Mouse (Mus musculus) bone marrow, adult 2 months (tissue): ENCODE measurements at regions not wholly inside any gene's neighbourhood (a gene's known extent, or its start where the extent isn't known, plus 50 kb on each side); places are given as distances from the start of the nearest gene placed in this dataset.

ENCODE experiments used
- H3K27ac ChIP-seq: fragments of 200-500 bp; 2 replicates; pipeline ENCODE4 v1.5.1; 2012; ENCODE audit warnings: low read depth, mild to moderate bottlenecking, control low read depth, inconsistent platforms, low read length; ENCODE audit not compliant: control insufficient read depth, poor library complexity, insufficient read depth
- H3K4me1 ChIP-seq: fragments of 200-500 bp; 2 replicates; pipeline ENCODE4 v1.6.1; 2011; ENCODE audit warnings: low read length; ENCODE audit not compliant: control insufficient read depth, insufficient read depth
- H3K4me3 ChIP-seq: fragments of 200-500 bp; replicated peaks from 2 replicates; pipeline ENCODE3; 2011; ENCODE audit warnings: mild to moderate bottlenecking, low read depth, low read length, control low read depth; ENCODE audit not compliant: control insufficient read depth
- CTCF ChIP-seq: fragments of 200-500 bp; IDR thresholded peaks from 2 replicates; pipeline ENCODE4 v1.5.1; 2011; ENCODE audit warnings: low read length, control low read depth; ENCODE audit not compliant: control insufficient read depth, insufficient read depth
- POLR2A ChIP-seq: fragments of 200-500 bp; IDR thresholded peaks from 2 replicates; pipeline ENCODE4 v1.6.1; 2011; ENCODE audit warnings: low read depth, mild to moderate bottlenecking, control low read depth, low read length, borderline replicate concordance; ENCODE audit not compliant: control insufficient read depth
- WGBS: fragments of 180-500 bp; shearing (Covaris S2); methylation state at CpG from one replicate; pipeline ENCODE4 v1.1.7; 2018; 5-methylcytosine and 5-hydroxymethylcytosine counted together

DNA sequence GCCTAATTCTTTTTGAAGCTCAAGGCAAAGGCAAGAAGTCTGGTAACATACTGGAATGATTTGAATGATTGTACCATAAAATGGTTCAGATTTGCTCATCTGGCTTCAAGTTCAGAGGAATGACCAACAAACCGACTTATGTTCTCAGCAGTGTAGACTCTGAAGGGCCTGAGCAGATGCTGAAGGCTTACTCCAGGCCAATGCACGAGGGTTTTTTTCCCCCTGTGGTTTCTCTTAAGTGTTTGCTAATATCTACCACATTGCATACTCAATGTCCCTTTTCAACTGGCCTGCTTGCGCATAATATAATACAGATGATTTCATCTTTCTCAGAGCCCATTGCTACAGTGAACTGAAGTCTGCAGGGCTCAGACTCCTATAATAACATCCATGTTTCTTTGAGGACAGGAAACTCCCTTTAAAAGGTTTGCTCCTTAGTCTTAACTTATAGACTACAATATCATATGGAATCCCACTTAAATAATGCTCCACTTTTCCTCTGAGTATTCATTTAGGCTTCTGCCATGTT, 1182.5 kb downstream of the Slc22a22 start:
- Histone ChIP-seq H3K4me3 (no peak overlapping the region), H3K4me1 (no peaks in the 10 kb centered on the region), H3K27ac (no peak overlapping the region)
- TF ChIP-seq CTCF (no peak), POLR2A (no peak)
- WGBS, result 73% methylated on average over 3 of the region's 3 CpGs

DNA sequence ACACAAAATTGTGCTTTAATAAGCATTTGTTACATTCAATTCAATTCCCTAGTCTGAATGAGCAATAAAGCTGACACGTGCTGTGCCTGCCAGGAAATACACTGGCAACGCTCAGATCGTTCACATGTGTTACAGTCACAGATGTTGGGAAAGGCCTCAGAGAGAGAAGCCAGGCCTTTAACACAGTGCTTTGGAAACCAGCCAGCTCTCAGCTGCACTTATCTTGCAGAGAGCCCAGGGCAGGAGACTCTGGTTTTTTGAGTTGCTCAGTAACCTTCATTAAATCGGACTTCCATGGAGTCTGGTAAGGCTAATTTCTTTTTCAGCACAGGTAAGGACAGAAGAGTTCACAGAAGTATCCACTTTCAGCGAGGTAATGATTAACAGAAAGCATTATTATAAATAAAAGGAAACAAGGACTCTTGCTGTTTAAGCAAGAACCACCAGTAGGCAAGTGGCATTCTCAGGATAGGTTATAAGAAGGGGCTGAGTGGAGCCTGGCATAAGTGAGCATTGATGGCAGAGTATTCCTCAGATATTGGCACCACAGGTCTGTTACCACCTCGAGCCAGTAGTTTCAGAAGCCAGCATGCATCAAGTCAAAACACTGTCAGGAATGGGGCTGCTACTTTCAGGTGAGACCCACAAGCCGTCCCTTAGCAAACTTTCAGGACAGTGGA, 1198.7 kb downstream of the Slc22a22 start:
- WGBS, result 53% methylated on average over 7 of the region's 7 CpGs
- Histone ChIP-seq H3K27ac (no peak overlapping the region), H3K4me1 (no peaks in the 10 kb centered on the region), H3K4me3 (no peak overlapping the region)
- TF ChIP-seq CTCF (no peak), POLR2A (no peak)

DNA sequence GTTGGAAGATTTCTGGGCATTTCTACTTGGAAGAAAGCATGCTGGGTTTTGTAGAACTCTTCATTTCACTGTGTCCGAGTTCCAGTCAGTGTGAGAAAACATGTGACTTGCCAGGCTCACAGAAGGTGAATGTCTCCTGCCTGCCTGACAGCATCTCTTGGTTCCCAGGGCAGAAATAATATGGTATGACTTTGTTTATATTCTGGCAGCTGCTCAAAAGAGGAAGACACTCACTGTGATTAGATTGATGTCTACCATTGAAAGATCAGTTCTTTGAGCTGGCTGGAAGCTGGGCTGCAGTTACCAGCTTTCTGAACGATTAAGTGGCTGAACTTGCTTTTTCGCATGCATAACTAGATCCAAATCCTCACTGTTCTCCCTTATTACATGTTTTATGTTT, 1199.4 kb downstream of the Slc22a22 start:
- WGBS, result 76% methylated on average over 3 of the region's 3 CpGs
- H3K4me1 ChIP-seq, result no peaks in the 10 kb centered on the region
- TF ChIP-seq POLR2A (no peak), CTCF (no peak)
- H3K4me3 ChIP-seq, result no peak overlapping the region
- no peak overlapping the region for H3K27ac ChIP-seq

DNA sequence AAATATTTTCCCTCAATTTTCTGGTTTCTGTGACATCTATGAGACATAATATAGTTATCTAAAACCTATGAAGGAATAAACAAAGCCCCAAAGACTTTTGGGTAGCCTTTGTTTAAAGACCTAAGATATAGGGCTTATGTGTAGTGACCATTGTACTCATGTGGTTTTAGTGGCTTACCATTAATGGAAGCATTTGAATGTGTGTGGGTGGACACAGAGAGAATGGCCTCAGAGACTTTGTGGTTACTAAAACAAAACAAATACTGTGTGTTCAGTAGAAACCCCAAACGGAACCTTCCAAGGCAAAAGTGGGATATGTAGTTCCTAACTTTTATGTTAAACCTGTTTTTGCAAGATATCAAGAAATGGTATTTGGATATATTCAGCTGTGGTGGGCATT, 1228.7 kb downstream of the Slc22a22 start:
- 60% methylated on average over 1 of the region's 1 CpGs for WGBS
- no peak for TF ChIP-seq POLR2A
- no peak for TF ChIP-seq CTCF
- Histone ChIP-seq H3K4me1 (no peaks in the 10 kb centered on the region), H3K4me3 (no peak overlapping the region), H3K27ac (no peak overlapping the region)

DNA sequence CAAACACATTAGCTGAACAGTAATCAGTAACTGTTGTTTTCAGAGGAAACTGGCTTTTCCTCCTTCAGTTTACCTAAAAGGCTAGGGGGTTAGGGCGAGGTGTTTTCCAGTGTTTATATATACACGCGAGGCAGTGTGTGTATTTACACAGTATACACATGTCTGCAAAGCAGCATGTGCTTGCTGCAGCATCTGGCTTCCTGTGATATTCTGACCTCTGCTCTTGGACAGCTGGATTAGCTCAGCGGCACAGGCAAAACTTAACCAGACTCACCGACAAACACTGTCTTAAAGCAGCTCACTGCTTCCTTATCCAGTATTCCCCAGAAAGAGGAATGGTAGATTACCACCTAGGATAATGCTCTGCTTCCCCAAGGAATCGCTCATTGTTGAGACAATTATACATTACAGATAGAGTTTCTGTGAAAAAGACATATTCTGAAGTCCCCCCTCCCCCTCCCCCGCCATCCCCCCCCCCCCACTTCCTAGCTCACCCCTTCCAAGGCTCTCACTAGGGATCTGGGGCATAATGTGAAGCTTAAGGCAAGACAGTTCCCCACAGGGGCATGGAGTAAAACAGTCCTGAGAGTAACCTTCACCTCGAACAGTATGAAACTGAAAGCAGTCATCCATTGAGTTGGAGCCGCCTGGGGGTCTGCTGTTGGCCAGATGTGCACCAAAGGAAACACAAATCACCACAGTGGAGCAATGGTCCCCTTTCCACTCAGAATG, 1233.3 kb downstream of the Slc22a22 start:
- TF ChIP-seq POLR2A (no peak), CTCF (no peak)
- H3K27ac ChIP-seq, result no peak overlapping the region
- H3K4me1 ChIP-seq, result no peaks in the 10 kb centered on the region
- WGBS, result 42% methylated on average over 9 of the region's 9 CpGs
- H3K4me3 ChIP-seq, result no peak overlapping the region

DNA sequence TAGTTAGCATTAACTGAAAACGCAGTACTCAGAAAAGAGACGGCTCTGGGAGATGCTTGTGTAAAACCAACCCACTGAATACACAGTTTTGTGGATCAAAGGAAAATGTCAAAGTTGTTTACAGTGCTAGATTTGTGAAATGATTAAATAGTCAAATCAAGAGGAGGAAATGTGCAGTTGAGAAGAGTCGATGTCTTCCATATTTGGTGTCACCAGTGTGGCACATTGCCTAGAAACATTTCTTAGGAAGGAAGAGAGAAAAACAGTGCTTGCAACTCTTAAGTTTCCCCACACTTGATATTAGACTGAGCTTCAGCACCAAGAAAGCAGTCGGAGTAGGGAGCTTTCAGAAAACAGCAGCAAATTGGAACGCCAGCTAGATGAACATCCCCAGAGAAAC, 1274.9 kb downstream of the Slc22a22 start:
- WGBS, result 82% methylated on average over 5 of the region's 5 CpGs
- no peak overlapping the region for H3K4me3 ChIP-seq
- H3K4me1 ChIP-seq, result no peaks in the 10 kb centered on the region
- no peak overlapping the region for H3K27ac ChIP-seq
- TF ChIP-seq POLR2A (no peak), CTCF (no peak)

DNA sequence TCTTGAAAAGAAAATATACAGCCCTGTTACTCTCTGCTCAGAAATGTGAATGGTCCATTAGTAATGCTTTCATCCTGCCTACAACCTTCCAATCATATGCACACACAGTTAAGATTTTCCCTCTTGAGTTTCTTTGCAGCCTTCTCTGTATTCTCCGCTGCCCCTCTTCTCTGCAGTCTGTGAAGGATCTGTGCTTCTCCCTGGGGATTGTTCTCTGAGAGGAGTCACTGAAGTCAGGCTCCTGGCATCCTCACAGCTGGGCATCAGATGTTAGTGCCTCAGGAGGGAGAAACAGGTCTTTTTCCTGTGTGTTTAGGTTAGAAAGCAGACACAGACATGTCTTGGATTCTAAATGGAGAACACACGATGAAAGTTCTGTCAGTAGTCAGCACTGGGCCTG, 1278.1 kb downstream of the Slc22a22 start:
- Histone ChIP-seq H3K4me1 (no peaks in the 10 kb centered on the region), H3K27ac (no peak overlapping the region), H3K4me3 (no peak overlapping the region)
- 87% methylated on average over 2 of the region's 2 CpGs for WGBS
- no peak for TF ChIP-seq CTCF
- TF ChIP-seq POLR2A, result no peak

DNA sequence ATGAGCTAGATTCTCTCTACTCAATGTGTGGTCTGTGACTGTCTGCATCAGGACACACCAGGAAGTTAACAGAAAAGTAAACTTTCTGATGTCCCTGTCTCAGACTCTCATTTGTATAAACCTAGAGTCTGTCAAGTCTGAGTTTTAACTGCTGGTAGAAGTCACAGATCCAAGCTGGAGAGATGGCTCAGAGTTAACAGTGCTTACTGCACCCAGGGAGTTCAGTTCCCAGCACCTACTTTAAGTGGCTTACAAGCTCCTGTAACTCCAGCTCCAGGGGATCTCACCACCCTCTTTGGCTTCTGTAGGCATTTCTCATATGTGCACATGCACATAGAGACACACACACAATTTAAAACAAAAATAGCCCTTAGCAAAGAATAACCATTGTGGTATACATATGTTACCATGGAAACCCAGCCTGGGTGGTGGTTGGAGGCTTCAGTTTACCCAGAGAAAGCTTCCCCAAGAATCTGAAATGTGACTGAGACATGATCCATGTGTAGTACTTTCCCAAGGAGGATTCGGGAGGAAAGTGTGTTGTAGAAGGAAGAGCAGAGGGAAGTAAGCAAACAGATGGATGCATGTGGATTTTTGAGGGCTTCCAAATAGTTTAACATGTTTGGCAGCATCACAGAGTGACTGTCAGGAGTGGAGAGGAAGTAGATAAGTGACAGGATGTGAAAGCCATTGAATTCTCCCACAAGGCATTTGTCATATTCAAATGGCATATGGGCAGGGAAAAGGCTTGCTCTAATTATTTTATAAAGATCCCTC, 1279.8 kb downstream of the Slc22a22 start:
- H3K27ac ChIP-seq, result no peak overlapping the region
- no peak for TF ChIP-seq POLR2A
- no peak for TF ChIP-seq CTCF
- H3K4me3 ChIP-seq, result no peak overlapping the region
- no peaks in the 10 kb centered on the region for H3K4me1 ChIP-seq
- WGBS, result 20% methylated on average over 1 of the region's 1 CpGs
